21 mouse cellular contexts compared by ENCODE assay signal in the genomic region with DNA sequence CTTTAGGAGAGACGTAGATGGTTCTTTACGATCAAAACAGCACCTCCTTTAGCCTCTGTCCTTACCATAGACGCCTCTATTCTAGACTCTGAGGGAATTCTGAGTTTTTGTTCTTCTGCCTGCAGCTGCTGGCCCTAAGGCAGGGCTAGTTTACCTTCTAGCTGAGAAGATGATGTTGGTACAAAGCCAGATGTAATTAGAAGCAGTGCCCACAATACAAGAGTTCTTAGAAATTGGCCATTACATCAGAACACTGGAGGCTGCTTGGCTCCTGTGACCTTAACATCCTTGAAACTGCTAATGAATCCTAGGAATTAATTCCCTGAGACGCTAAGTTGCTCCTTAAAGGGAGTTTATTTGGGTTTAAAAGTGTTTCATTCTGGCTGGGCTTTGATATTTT.
"Had no signal": no experiment of that assay in that cellular context is flagged by ENCODE, and none has a peak within 500 bp of the region (broad histone marks: within the 10 kb centered on the region; RNA-seq: fewer than 3 reads in every experiment).

No protein-coding gene starts in this region.

- H3K36me3 ChIP-seq: lung, embryonic 15.5 days; midbrain, embryonic 13.5 days; midbrain, embryonic 15.5 days; neural tube, embryonic 12.5 days; stomach, embryonic 15.5 days had no signal

- H3K27me3 ChIP-seq: lung, embryonic 15.5 days; megakaryocyte, embryonic 14.5 days; midbrain, embryonic 13.5 days; midbrain, embryonic 15.5 days; neural tube, embryonic 12.5 days; stomach, embryonic 15.5 days had no signal

- H3K9me3 ChIP-seq: lung, embryonic 15.5 days; midbrain, embryonic 13.5 days; midbrain, embryonic 15.5 days; neural tube, embryonic 12.5 days; stomach, embryonic 15.5 days had no signal

- H3K9ac ChIP-seq: lung, embryonic 15.5 days; midbrain, embryonic 13.5 days; midbrain, embryonic 15.5 days; neural tube, embryonic 12.5 days; stomach, embryonic 15.5 days had no signal

- ATAC-seq: lung, postnatal 0 days; midbrain, embryonic 13.5 days; midbrain, embryonic 15.5 days had no signal

- H3K4me2 ChIP-seq: lung, embryonic 15.5 days; midbrain, embryonic 11.5 days; midbrain, embryonic 13.5 days; midbrain, embryonic 15.5 days; neural tube, embryonic 12.5 days; stomach, embryonic 15.5 days had no signal

- DNase-seq: lung, adult 2 months; lung, postnatal 14 days; lung, postnatal 36 days; retina, postnatal 1 day; right cerebral cortex, adult 18-20 months; right cerebral cortex, postnatal 25 days; right cerebral cortex, postnatal 4 days; spleen, adult 18-20 months; thymus, adult 2 months; thymus, postnatal 25 days; thymus, postnatal 4 days had no signal

- H3K4me1 ChIP-seq: midbrain, embryonic 15.5 days had no signal

- H3K4me3 ChIP-seq: lung, embryonic 15.5 days; megakaryocyte, embryonic 14.5 days; midbrain, embryonic 13.5 days; midbrain, embryonic 15.5 days; neural tube, embryonic 12.5 days; stomach, embryonic 15.5 days had no signal

- H3K27ac ChIP-seq: lung, embryonic 15.5 days; macrophage; midbrain, embryonic 13.5 days; midbrain, embryonic 15.5 days; neural tube, embryonic 12.5 days; stomach, embryonic 15.5 days; stomach, postnatal 0 days had no signal
